Mouse (Mus musculus) heart, adult 2 months (tissue): ENCODE measurements around the gene Notch1.

ENCODE experiments used
- EP300 ChIP-seq: fragments of 200-500 bp; IDR thresholded peaks from 2 replicates; pipeline ENCODE4 v1.6.1; 2011; ENCODE audit warnings: low read depth, low read length, control low read depth; ENCODE audit not compliant: insufficient read depth
- POLR2A ChIP-seq: fragments of 200-500 bp; IDR thresholded peaks from 2 replicates; pipeline ENCODE4 v1.6.1; 2011; ENCODE audit warnings: mild to moderate bottlenecking, low read depth, low read length, control low read depth; ENCODE audit not compliant: insufficient read depth

DNA sequence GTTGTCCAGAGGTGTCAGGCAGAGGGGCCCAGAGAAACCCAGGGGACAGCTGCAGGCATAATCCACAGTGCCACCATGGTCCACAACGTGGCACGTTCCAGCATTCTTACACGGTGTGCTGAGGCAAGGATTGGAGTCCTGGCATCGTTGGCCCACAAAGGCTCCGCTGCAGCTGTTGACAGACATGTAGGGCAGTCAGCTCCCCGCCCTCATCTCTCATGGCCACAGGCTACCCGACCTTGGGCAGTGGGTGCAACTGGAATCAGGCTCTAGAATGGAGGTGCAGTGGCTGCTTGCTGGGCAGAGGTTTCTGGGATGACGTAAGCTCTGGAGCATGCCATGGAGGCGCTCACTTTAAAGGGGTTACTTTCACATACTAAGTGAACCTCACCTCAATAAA, 31.2 kb downstream of the Notch1 start:
- TF ChIP-seq POLR2A (no peak), EP300 (no peak)
